In the genomic region with DNA sequence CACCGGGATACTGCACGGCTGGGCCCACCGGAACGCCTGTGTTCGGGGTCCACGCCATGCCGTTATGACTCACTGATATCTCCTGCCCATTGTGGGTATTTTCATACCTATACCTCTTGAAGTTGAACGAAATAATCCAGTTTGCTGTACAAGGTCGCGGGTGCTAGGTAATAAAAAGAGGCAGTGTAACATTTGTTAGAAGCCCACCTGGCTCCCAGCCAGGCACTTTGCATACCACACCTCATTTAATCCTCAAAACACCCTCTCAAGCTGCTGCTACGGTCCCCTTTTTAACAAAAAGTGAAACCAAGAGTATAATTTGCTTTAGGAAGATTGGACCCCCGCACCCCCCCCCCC, we compare ENCODE assay signal across 8 mouse cellular contexts. TPM values are rescaled to one million over a fixed set of nuclear protein-coding genes. Genes with fewer than 3 reads are reported as not detected.
DNase-seq lines count a peak whose midpoint lies in the region; ATAC-seq and TF ChIP-seq lines count a peak whose summit lies in the region.

No protein-coding gene starts in this region.

- no peak for ATAC-seq in G1E (ENCODE audit: extremely low read depth, insufficient number of reproducible peaks, low FRiP score, poor library complexity, severe bottlenecking)
- no peak for ATAC-seq in forebrain, postnatal 0 days
- ATAC-seq in midbrain, embryonic 12.5 days (ENCODE audit: low FRiP score, low read depth) = no peak; the same call in 1 of the 2 replicates

- H3K36me3 ChIP-seq in kidney, adult 2 months (ENCODE audit: control insufficient read depth, insufficient read depth, low read length) = no peaks in the 10 kb centered on the region
- peaks cover 2% of the 10 kb centered on the region for H3K36me3 ChIP-seq in G1E (replicated peaks)
- H3K36me3 ChIP-seq in forebrain, postnatal 0 days (ENCODE audit: insufficient read depth) = no peaks in the 10 kb centered on the region
- no peaks in the 10 kb centered on the region for H3K36me3 ChIP-seq in midbrain, embryonic 12.5 days

- no peaks in the 10 kb centered on the region for H3K9me3 ChIP-seq in G1E (replicated peaks)
- H3K9me3 ChIP-seq in forebrain, postnatal 0 days (ENCODE audit: low read length) = no peaks in the 10 kb centered on the region
- H3K9me3 ChIP-seq in midbrain, embryonic 12.5 days = no peaks in the 10 kb centered on the region

- H3K27ac ChIP-seq in kidney, adult 2 months (ENCODE audit: insufficient read depth, low read depth, low read length) = peak overlapping the region; percentile 98
- no peak overlapping the region for H3K27ac ChIP-seq in forebrain, postnatal 0 days (ENCODE audit: low read depth, low read length)
- H3K27ac ChIP-seq in midbrain, embryonic 12.5 days (replicated peaks) = no peak overlapping the region

- H3K27me3 ChIP-seq in kidney, adult 2 months (replicated peaks; ENCODE audit: control insufficient read depth, insufficient read depth, low read length) = no peaks in the 10 kb centered on the region
- H3K27me3 ChIP-seq in G1E (ENCODE audit: insufficient read depth, low read length) = peaks cover 5% of the 10 kb centered on the region; the same call in 1 of the 2 replicates
- no peaks in the 10 kb centered on the region for H3K27me3 ChIP-seq in forebrain, postnatal 0 days (ENCODE audit: insufficient read depth, low read length)
- H3K27me3 ChIP-seq in midbrain, embryonic 12.5 days = peaks cover 13% of the 10 kb centered on the region

- no peak for TF ChIP-seq POLR2A in kidney, adult 2 months (IDR thresholded peaks at IDR 0.05; ENCODE audit: low read depth, low read length)

- WGBS in kidney, adult 2 months = 2% methylated on average over 12 of the region's 12 CpGs
- 4% methylated on average over 12 of the region's 12 CpGs for WGBS in forebrain, postnatal 0 days
- 10% methylated on average over 12 of the region's 12 CpGs for WGBS in midbrain, embryonic 12.5 days

- H3K4me1 ChIP-seq in kidney, adult 2 months (ENCODE audit: control insufficient read depth, insufficient read depth, low read length) = peaks cover 22% of the 10 kb centered on the region
- H3K4me1 ChIP-seq in G1E (ENCODE audit: insufficient read depth, low read depth, low read length) = peaks cover 35% of the 10 kb centered on the region
- H3K4me1 ChIP-seq in forebrain, postnatal 0 days (ENCODE audit: insufficient read depth) = peaks cover 9% of the 10 kb centered on the region
- H3K4me1 ChIP-seq in midbrain, embryonic 12.5 days = peaks cover 51% of the 10 kb centered on the region

- peak overlapping the region; percentile 82 for H3K4me3 ChIP-seq in kidney, adult 2 months (ENCODE audit: insufficient read depth, low read depth, low read length)
- H3K4me3 ChIP-seq in G1E (ENCODE audit: low read depth, low read length) = peak overlapping the region; percentile 85
- H3K4me3 ChIP-seq in forebrain, postnatal 0 days (ENCODE audit: low read depth, low read length) = peak overlapping the region; percentile 97
- H3K4me3 ChIP-seq in midbrain, embryonic 12.5 days = peak overlapping the region; percentile 98

- TF ChIP-seq CTCF in kidney, adult 2 months (conservative IDR thresholded peaks at IDR 0.05; ENCODE audit: insufficient read depth, insufficient read length, low read depth, low read length) = no peak
- no peak for TF ChIP-seq CTCF in G1E (IDR thresholded peaks at IDR 0.05; ENCODE audit: low read depth, low read length)
- TF ChIP-seq CTCF in forebrain, postnatal 0 days (IDR thresholded peaks at IDR 0.05; ENCODE audit: low read depth) = no peak

- peak overlapping the region; percentile 92 for H3K9ac ChIP-seq in forebrain, postnatal 0 days
- H3K9ac ChIP-seq in midbrain, embryonic 12.5 days (replicated peaks) = peak overlapping the region; percentile 43

- DNase-seq in kidney, adult 2 months = no peak
- no peak for DNase-seq in kidney, adult 11 months
- no peak for DNase-seq in G1E (ENCODE audit: low spot score)
- DNase-seq in forebrain, postnatal 0 days = no peak
- DNase-seq in gastrocnemius, postnatal 25 days = no peak
- DNase-seq in c-Kit-positive CD71-positive TER-119-positive erythroid progenitor cells, embryonic 14.5 days (ENCODE audit: low spot score) = no peak
- no peak for DNase-seq in right cerebral cortex, postnatal 36 days (ENCODE audit: low spot score in 2 of 2)

- H3K4me2 ChIP-seq in forebrain, postnatal 0 days (ENCODE audit: low read depth) = peak overlapping the region; percentile 70
- peak overlapping the region; percentile 73 for H3K4me2 ChIP-seq in midbrain, embryonic 12.5 days (replicated peaks)

RNA-seq across cellular contexts. Expression of gene Usp3, which starts 0.6 kb away (rescaled TPM):
- 25.1 and 29.6 TPM in 2 replicates for polyA plus RNA-seq in kidney, adult 2 months (2012; rRNA removed)
- 64.7 and 73.9 TPM in 2 replicates for total RNA-seq in G1E (2014; fragmentation: Nextera tagmentation)
- total RNA-seq in G1E (2017) = 35.5 and 39.7 TPM in 2 replicates
- 12.8 and 15.1 TPM in 2 replicates for polyA plus RNA-seq in G1E (2012)
- 46.3 and 59.7 TPM in 2 replicates for total RNA-seq in forebrain, postnatal 0 days (2014; rRNA removed)
- polyA plus RNA-seq in forebrain, postnatal 0 days (2015; fragmentation: Nextera tagmentation; extraction: Ambion mirVana) = 55.1 and 55.2 TPM in 2 replicates
- 100 and 104 TPM in 2 replicates for polyA plus RNA-seq in midbrain, embryonic 12.5 days (2016; fragmentation: Nextera tagmentation; extraction: Ambion mirVana)
- total RNA-seq in gastrocnemius, postnatal 25 days (2021) = 10 to 100 TPM; 12.8 to 15.4 TPM
